Mouse (Mus musculus) olfactory bulb, adult 2 months (tissue): Measurements from ENCODE around the gene Mrpl43.

ENCODE experiments used
- CTCF ChIP-seq: fragments of 200-500 bp; IDR thresholded peaks from 2 replicates; pipeline ENCODE4 v1.5.1; 2012; ENCODE audit warnings: low read depth, mild to moderate bottlenecking, low read length, moderate library complexity; ENCODE audit not compliant: insufficient read depth
- POLR2A ChIP-seq: fragments of 200-500 bp; IDR thresholded peaks from 2 replicates; pipeline ENCODE4 v1.6.1; 2012; ENCODE audit warnings: mild to moderate bottlenecking, low read depth, low read length, moderate library complexity; ENCODE audit not compliant: insufficient read depth

DNA sequence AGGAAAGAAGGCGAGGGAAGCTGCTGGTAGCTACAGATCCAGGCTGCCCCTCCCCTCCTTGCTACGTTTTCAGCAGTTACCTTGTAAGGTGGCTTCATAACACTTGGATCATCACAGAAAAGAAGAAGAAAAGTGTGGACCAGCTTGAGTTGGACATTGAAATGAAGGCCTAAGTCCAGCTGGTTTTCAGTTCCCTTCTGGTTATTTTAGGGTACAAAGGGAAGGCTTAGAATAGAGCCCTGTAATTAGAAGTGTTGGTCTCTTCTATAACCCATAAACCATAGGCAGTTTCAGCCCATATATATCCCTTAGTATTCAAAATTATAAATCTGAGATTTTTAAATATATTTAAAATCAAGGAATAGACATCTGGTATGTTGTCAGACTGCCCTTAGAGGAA is 25.5 kb downstream of the Mrpl43 start:
- TF ChIP-seq POLR2A (no peak), CTCF (no peak)
